Mouse (Mus musculus) lung, postnatal 10 days (tissue): ENCODE results near the gene Setd3.

ENCODE experiments used
- DNase-seq: peaks from one replicate; pipeline ENCODE4 v3.0.0; 2021

Setd3 gene

GRCm38 (mm10) chr12:108179246-108179320 lies at the start of gene Setd3:
TSS of gene Setd3 (minus strand) at chr12:108179314.
- DNase-seq = no peak

GRCm38 (mm10) chr12:108227527-108227926 lies 48.4 kb upstream of the Setd3 start:
- DNase-seq = no peak

- DNase-seq = no peak
These were observed 47.8 kb upstream of the Setd3 start for GRCm38 (mm10) chr12:108226941-108227340.

- DNase-seq = no peak
These were observed 47.1 kb upstream of the Setd3 start for GRCm38 (mm10) chr12:108226216-108226615.

- DNase-seq = no peak
These were observed 46.7 kb upstream of the Setd3 start for GRCm38 (mm10) chr12:108225781-108226180.

GRCm38 (mm10) chr12:108223357-108223756 lies 44.2 kb upstream of the Setd3 start:
- peak; percentile 37 for DNase-seq

GRCm38 (mm10) chr12:108221712-108222111 lies 42.6 kb upstream of the Setd3 start:
- DNase-seq = no peak

- peak; percentile 54 for DNase-seq
These were observed 42.1 kb upstream of the Setd3 start for GRCm38 (mm10) chr12:108221206-108221605.

- no peak for DNase-seq
These were observed 41.5 kb upstream of the Setd3 start for GRCm38 (mm10) chr12:108220621-108221020.

GRCm38 (mm10) chr12:108219825-108220616 lies 40.9 kb upstream of the Setd3 start:
- no peak for DNase-seq

- DNase-seq = peak; percentile 51
These were observed 40.0 kb upstream of the Setd3 start for GRCm38 (mm10) chr12:108219163-108219562.

GRCm38 (mm10) chr12:108217572-108217971 lies 38.5 kb upstream of the Setd3 start:
- peak; percentile 78 for DNase-seq

- no peak for DNase-seq
These were observed 37.7 kb upstream of the Setd3 start for GRCm38 (mm10) chr12:108216611-108217370.

GRCm38 (mm10) chr12:108215090-108215489 lies 36.0 kb upstream of the Setd3 start:
- no peak for DNase-seq

- no peak for DNase-seq
These were observed 34.3 kb upstream of the Setd3 start for GRCm38 (mm10) chr12:108213090-108214041.

GRCm38 (mm10) chr12:108212476-108212875 lies 33.4 kb upstream of the Setd3 start:
- DNase-seq = no peak

- no peak for DNase-seq
These were observed 33.0 kb upstream of the Setd3 start for GRCm38 (mm10) chr12:108212071-108212470.

- DNase-seq = no peak
These were observed 31.5 kb upstream of the Setd3 start for GRCm38 (mm10) chr12:108210623-108211022.

GRCm38 (mm10) chr12:108208726-108209438 lies 29.8 kb upstream of the Setd3 start:
- DNase-seq = peak; percentile 87

GRCm38 (mm10) chr12:108208216-108208615 lies 29.1 kb upstream of the Setd3 start:
- no peak for DNase-seq

GRCm38 (mm10) chr12:108206641-108207040 lies 27.5 kb upstream of the Setd3 start:
- peak; percentile 82 for DNase-seq

- DNase-seq = no peak
These were observed 25.9 kb upstream of the Setd3 start for GRCm38 (mm10) chr12:108204978-108205377.

GRCm38 (mm10) chr12:108203895-108204294 lies 24.8 kb upstream of the Setd3 start:
- no peak for DNase-seq
